Mouse (Mus musculus): ENCODE measurements around the gene Rbm33. TPM values are rescaled to one million over a fixed set of nuclear protein-coding genes. Genes with fewer than 3 reads are reported as not detected.

Rbm33 gene
- total RNA-seq, 2 experiments from 2014 or later = 41.7 to 45.1 TPM

- ATAC-seq (ENCODE audit: poor library complexity, severe bottlenecking) = no peak
Measured at GRCm38 (mm10) chr5:28460556-28461350, 143.8 kb downstream of the Rbm33 start.

- ATAC-seq (ENCODE audit: poor library complexity, severe bottlenecking) = no peak
Measured at GRCm38 (mm10) chr5:28461376-28461775, 144.5 kb downstream of the Rbm33 start.

DNA sequence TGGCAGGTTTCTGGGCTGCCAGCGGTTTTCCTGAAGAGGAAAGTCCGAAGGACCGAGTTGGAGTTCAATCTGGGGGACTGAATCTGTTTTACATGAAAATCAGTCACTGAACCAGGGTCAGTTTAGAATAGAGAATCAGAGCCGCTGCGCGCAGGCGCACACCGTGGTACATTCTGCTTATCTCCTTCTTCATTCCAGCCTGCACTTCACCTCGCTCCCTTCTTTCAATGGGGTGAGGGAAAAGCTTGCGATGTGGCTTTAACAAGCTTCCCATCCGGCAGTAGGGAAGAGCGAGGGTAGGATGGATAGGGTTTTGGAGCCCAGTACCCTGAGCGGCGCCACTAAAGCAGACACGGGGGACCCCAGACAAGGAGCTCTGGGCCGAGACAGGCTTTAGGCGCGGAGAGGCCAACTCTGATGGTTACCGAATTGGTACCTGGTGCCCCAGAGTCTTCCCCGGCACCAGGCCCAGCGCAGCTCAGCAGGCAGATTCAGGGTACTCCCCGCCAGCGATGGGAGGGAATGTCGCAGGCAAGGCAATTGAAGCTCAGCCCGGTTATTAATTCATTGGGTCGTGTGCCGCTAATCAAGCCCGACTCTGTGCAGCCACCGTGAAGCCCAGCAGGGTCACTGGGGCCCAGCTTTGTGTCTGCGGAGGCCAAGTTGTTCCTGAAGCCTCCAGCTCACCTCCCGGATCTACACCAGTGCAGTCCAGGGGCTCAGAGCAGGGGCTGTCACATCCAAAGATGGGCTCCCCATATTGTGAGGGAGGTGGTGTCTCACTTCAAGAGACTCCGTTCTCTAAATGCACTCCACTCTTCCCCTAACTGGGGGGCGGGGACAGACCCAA, 146.0 kb downstream of the Rbm33 start:
- no peak for ATAC-seq (ENCODE audit: poor library complexity, severe bottlenecking)

DNA sequence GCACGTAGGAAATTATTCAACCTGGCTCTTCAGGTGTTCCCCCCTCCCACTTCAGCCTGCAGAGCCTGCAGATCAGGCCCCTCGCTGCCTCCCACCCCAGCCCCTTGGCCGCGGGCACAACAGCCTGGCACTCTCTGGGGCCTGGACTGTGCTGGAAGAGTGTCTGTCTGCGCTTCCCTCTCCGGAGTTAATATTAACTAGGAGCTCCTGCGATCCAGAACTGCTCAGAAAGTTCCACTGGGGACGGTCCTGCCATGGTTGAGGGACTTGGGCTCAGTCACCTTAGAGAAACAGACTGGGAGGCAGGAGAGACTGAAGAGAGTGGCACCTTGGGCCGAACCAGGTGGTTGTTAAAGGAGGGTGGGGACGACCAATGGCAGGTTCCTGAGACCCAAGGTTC, 146.7 kb downstream of the Rbm33 start:
- no peak for ATAC-seq (ENCODE audit: poor library complexity, severe bottlenecking)

GRCm38 (mm10) chr5:28464361-28465098, 147.6 kb downstream of the Rbm33 start:
- no peak for ATAC-seq (ENCODE audit: poor library complexity, severe bottlenecking)

DNA sequence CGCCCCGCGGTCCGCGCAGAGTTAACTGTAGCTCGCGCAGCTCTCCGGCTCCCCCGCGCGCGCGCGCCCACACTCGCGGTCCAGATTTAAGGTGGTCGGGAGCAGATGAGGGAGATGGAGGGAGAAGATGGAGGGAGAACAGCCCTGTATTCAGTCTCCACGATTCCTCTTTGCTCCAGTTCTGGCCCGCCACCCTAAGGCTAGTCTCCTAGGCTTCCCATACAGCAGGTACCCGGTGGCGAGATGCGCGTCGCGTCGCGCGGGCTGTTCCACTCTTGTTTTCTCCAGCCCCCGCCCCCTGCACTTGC, 148.1 kb downstream of the Rbm33 start:
- no peak for ATAC-seq (ENCODE audit: poor library complexity, severe bottlenecking)

- ATAC-seq (ENCODE audit: poor library complexity, severe bottlenecking) = no peak
Measured at GRCm38 (mm10) chr5:28465526-28465925, 148.6 kb downstream of the Rbm33 start.

DNA sequence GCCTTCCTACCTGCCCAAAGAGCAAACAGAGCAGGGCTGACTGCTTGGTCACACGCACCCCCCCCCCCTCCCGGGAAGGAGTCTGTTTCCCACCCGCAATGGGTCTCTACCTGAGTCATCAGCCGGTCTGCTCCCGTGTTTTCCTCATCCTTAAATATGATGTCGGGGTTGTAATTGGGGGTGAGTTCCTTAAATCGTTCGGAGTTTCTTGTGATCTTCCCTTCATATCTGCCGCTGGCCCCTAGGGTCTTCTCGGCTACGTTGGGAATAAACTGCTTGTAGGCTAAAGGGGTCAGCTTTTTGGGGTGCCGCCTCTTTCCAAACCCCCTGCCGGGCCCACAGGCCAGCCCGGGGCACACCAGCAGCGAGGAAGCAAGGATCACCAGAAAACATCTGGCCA, 149.4 kb downstream of the Rbm33 start:
- ATAC-seq (ENCODE audit: poor library complexity, severe bottlenecking) = no peak

GRCm38 (mm10) chr5:28466760-28467306, 149.9 kb downstream of the Rbm33 start, which contains the start of gene Shh:
Gene Shh (minus strand): TSS chr5:28467256.
- no peak for ATAC-seq (ENCODE audit: poor library complexity, severe bottlenecking)

Other genes starting within 250 kb of the Rbm33 start
- 25.2 and 26.9 TPM in 2 replicates for gene Insig1, start 245.8 kb upstream of the Rbm33 start, total RNA-seq (2015)
- 30.7 and 33.2 TPM in 2 replicates for gene Insig1, start 245.8 kb upstream of the Rbm33 start, total RNA-seq (2017)
- not detected in 2 replicates for gene En2, start 151.4 kb upstream of the Rbm33 start, total RNA-seq (2015)
- not detected in 2 replicates for gene En2, start 151.4 kb upstream of the Rbm33 start, total RNA-seq (2017)
- gene Cnpy1, start 71.3 kb upstream of the Rbm33 start, total RNA-seq (2015) = not detected in 2 replicates
- gene Cnpy1, start 71.3 kb upstream of the Rbm33 start, total RNA-seq (2017) = not detected in 2 replicates
- not detected in 2 replicates for gene Shh, start 150.1 kb downstream of the Rbm33 start, total RNA-seq (2015)
- gene Shh, start 150.1 kb downstream of the Rbm33 start, total RNA-seq (2017) = not detected in 2 replicates